Mouse (Mus musculus): Measurements from ENCODE around the gene Fuom. TPM values are rescaled to one million over a fixed set of nuclear protein-coding genes. Genes with fewer than 3 reads are reported as not detected.

The Fuom gene
- polyA plus RNA-seq, 1 experiment = 2.7 TPM

- H3K4me1 ChIP-seq (ENCODE audit: control insufficient read depth, insufficient read depth, low read length) = peaks cover 3% of the 10 kb centered on the region
- H3K27me3 ChIP-seq (ENCODE audit: control insufficient read depth, insufficient read depth, low read length) = no peaks in the 10 kb centered on the region
- TF ChIP-seq POLR2A (IDR thresholded peaks at IDR 0.05; ENCODE audit: control insufficient read depth, low read depth, low read length) (no peak), CTCF (IDR thresholded peaks at IDR 0.05; ENCODE audit: control insufficient read depth, insufficient read depth, insufficient replicate concordance, low read depth, low read length) (no peak)
- H3K4me3 ChIP-seq (ENCODE audit: control insufficient read depth, low read depth, low read length) = no peak overlapping the region
- H3K36me3 ChIP-seq (ENCODE audit: control insufficient read depth, insufficient read depth, low read length) = no peaks in the 10 kb centered on the region
- H3K27ac ChIP-seq (ENCODE audit: control insufficient read depth, insufficient read depth, low read depth, low read length) = no peak overlapping the region
Observed at GRCm38 (mm10) chr7:140120484-140120883, 18.2 kb upstream of the Fuom start.

- Histone ChIP-seq H3K27me3 (ENCODE audit: control insufficient read depth, insufficient read depth, low read length) (no peaks in the 10 kb centered on the region), H3K36me3 (ENCODE audit: control insufficient read depth, insufficient read depth, low read length) (no peaks in the 10 kb centered on the region), H3K27ac (ENCODE audit: control insufficient read depth, insufficient read depth, low read depth, low read length) (peak within 1 kb of the TSS; percentile 80), H3K4me1 (ENCODE audit: control insufficient read depth, insufficient read depth, low read length) (no peaks in the 10 kb centered on the region), H3K4me3 (ENCODE audit: control insufficient read depth, low read depth, low read length) (peak within 1 kb of the TSS; percentile 86)
- no peak for TF ChIP-seq CTCF (IDR thresholded peaks at IDR 0.05; ENCODE audit: control insufficient read depth, insufficient read depth, insufficient replicate concordance, low read depth, low read length)
- TF ChIP-seq POLR2A (IDR thresholded peaks at IDR 0.05; ENCODE audit: control insufficient read depth, low read depth, low read length) = peak; percentile 78
Observed at GRCm38 (mm10) chr7:140116329-140117054, 14.3 kb upstream of the Fuom start, which contains the start of gene Echs1. TSS of gene Echs1 (minus strand) at chr7:140116476.

DNA sequence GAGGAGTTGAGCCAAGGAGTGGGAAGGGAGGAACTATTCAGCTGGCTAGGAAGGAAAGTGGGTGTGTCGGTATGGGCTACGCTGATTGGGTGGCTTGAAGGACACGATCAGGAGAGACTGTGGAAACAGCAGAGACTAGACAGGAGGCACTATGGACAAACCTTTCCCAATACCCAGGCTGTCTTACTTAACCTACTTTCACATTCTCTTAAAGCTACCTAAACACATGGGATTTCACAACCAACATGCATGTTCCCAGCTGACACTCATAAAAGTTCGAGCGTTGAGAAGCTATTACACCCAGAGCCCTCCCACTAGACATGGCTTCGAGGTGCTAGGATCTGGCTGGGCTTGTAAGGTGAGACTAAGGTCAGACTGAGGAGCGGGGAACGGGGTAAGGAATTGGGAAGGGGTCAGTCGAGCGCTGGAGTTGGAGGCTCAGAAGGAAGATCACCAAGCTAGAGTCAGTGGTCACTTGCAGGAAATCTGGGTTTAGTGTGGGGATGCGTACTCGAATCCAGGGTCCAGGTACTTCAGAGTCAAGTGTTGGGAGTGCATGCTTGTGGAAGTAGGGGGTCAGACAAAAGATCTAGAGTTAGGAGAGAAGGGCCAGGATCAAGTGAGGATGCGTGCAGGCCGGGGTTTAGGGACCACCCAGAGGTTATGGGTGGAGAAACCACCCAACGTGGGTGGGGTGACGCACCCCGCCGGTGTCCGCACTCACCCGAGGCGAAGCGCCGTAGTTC, 13.5 kb upstream of the Fuom start, which contains the start of gene Paox:
Paox (plus strand) TSS at position 217 of the 746 bp plus-strand sequence.
- Histone ChIP-seq H3K4me1 (ENCODE audit: control insufficient read depth, insufficient read depth, low read length) (no peaks in the 10 kb centered on the region), H3K4me3 (ENCODE audit: control insufficient read depth, low read depth, low read length) (peak within 1 kb of the TSS; percentile 86), H3K27ac (ENCODE audit: control insufficient read depth, insufficient read depth, low read depth, low read length) (peak within 1 kb of the TSS; percentile 80), H3K36me3 (ENCODE audit: control insufficient read depth, insufficient read depth, low read length) (no peaks in the 10 kb centered on the region), H3K27me3 (ENCODE audit: control insufficient read depth, insufficient read depth, low read length) (no peaks in the 10 kb centered on the region)
- TF ChIP-seq CTCF (IDR thresholded peaks at IDR 0.05; ENCODE audit: control insufficient read depth, insufficient read depth, insufficient replicate concordance, low read depth, low read length) = no peak
- TF ChIP-seq POLR2A (IDR thresholded peaks at IDR 0.05; ENCODE audit: control insufficient read depth, low read depth, low read length) = no peak

DNA sequence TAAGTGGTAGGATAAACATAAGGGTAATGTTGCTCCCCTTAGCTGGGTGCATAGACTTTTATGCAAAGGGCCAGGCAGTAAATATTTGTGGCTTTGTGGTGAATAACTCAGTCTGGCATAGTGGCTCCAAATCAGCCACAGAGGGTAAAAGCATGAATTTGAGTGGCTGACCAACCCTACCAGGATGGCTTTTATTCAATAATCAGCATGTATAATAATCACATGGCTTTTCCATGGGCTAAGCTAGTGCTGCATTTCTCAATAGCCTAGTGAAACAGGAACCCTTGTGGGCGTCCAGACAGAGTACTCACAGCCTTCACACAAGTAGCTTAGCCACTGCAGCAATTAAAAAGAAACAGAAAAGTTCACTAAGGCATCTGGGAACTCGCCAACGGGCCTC, 9.7 kb upstream of the Fuom start:
- no peak overlapping the region for H3K27ac ChIP-seq (ENCODE audit: control insufficient read depth, insufficient read depth, low read depth, low read length)
- H3K27me3 ChIP-seq (ENCODE audit: control insufficient read depth, insufficient read depth, low read length) = no peaks in the 10 kb centered on the region
- H3K4me1 ChIP-seq (ENCODE audit: control insufficient read depth, insufficient read depth, low read length) = no peaks in the 10 kb centered on the region
- H3K4me3 ChIP-seq (ENCODE audit: control insufficient read depth, low read depth, low read length) = no peak overlapping the region
- no peak for TF ChIP-seq POLR2A (IDR thresholded peaks at IDR 0.05; ENCODE audit: control insufficient read depth, low read depth, low read length)
- no peak for TF ChIP-seq CTCF (IDR thresholded peaks at IDR 0.05; ENCODE audit: control insufficient read depth, insufficient read depth, insufficient replicate concordance, low read depth, low read length)
- no peaks in the 10 kb centered on the region for H3K36me3 ChIP-seq (ENCODE audit: control insufficient read depth, insufficient read depth, low read length)

GRCm38 (mm10) chr7:140104009-140104408, 1.8 kb upstream of the Fuom start:
- H3K27ac ChIP-seq (ENCODE audit: control insufficient read depth, insufficient read depth, low read depth, low read length) = no peak overlapping the region
- no peaks in the 10 kb centered on the region; the same call in 1 of the 2 replicates for H3K4me1 ChIP-seq (ENCODE audit: control insufficient read depth, insufficient read depth, low read length)
- H3K36me3 ChIP-seq (ENCODE audit: control insufficient read depth, insufficient read depth, low read length) = no peaks in the 10 kb centered on the region
- no peak overlapping the region for H3K4me3 ChIP-seq (ENCODE audit: control insufficient read depth, low read depth, low read length)
- TF ChIP-seq POLR2A (IDR thresholded peaks at IDR 0.05; ENCODE audit: control insufficient read depth, low read depth, low read length) = no peak
- no peak for TF ChIP-seq CTCF (IDR thresholded peaks at IDR 0.05; ENCODE audit: control insufficient read depth, insufficient read depth, insufficient replicate concordance, low read depth, low read length)
- H3K27me3 ChIP-seq (ENCODE audit: control insufficient read depth, insufficient read depth, low read length) = no peaks in the 10 kb centered on the region

GRCm38 (mm10) chr7:140101498-140101897, 743 bp downstream of the Fuom start:
- H3K4me3 ChIP-seq (ENCODE audit: control insufficient read depth, low read depth, low read length) = no peak overlapping the region
- no peak overlapping the region for H3K27ac ChIP-seq (ENCODE audit: control insufficient read depth, insufficient read depth, low read depth, low read length)
- H3K27me3 ChIP-seq (ENCODE audit: control insufficient read depth, insufficient read depth, low read length) = no peaks in the 10 kb centered on the region
- H3K4me1 ChIP-seq (ENCODE audit: control insufficient read depth, insufficient read depth, low read length) = no peaks in the 10 kb centered on the region; the same call in 1 of the 2 replicates
- H3K36me3 ChIP-seq (ENCODE audit: control insufficient read depth, insufficient read depth, low read length) = no peaks in the 10 kb centered on the region
- TF ChIP-seq POLR2A (IDR thresholded peaks at IDR 0.05; ENCODE audit: control insufficient read depth, low read depth, low read length) = no peak
- no peak for TF ChIP-seq CTCF (IDR thresholded peaks at IDR 0.05; ENCODE audit: control insufficient read depth, insufficient read depth, insufficient replicate concordance, low read depth, low read length)

GRCm38 (mm10) chr7:140098466-140098865, 3.8 kb downstream of the Fuom start:
- TF ChIP-seq CTCF (IDR thresholded peaks at IDR 0.05; ENCODE audit: control insufficient read depth, insufficient read depth, insufficient replicate concordance, low read depth, low read length) (no peak), POLR2A (IDR thresholded peaks at IDR 0.05; ENCODE audit: control insufficient read depth, low read depth, low read length) (no peak)
- H3K4me1 ChIP-seq (ENCODE audit: control insufficient read depth, insufficient read depth, low read length) = no peaks in the 10 kb centered on the region; the same call in 1 of the 2 replicates
- no peak overlapping the region for H3K27ac ChIP-seq (ENCODE audit: control insufficient read depth, insufficient read depth, low read depth, low read length)
- no peaks in the 10 kb centered on the region for H3K36me3 ChIP-seq (ENCODE audit: control insufficient read depth, insufficient read depth, low read length)
- H3K4me3 ChIP-seq (ENCODE audit: control insufficient read depth, low read depth, low read length) = no peak overlapping the region
- H3K27me3 ChIP-seq (ENCODE audit: control insufficient read depth, insufficient read depth, low read length) = no peaks in the 10 kb centered on the region
